Mouse (Mus musculus): Measurements from ENCODE around the gene Ttc7. TPM values are rescaled to one million over a fixed set of nuclear protein-coding genes. Genes with fewer than 3 reads are reported as not detected.

The Ttc7 gene
- polyA plus RNA-seq, 1 experiment from 2014 or later, result 5.1 TPM

DNA sequence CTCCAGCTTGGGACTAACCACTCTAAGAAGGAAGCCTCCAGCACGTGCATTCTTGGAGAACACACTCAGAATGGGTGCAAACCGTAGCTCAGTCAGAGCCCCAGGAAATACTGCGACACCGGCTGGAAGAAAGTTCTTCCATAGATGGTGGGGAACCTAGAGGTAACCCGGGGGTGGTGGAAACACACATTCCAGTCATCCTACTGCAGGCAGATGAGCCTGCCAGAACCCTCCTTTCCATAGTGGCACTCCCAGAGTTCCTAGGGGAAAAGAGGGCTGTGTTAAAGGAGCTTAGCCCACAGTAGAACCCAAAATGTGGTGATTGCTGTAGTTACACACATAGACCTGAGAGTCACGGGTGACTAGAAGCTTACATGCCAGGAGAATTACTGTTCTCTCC, 50.2 kb downstream of the Ttc7 start:
- Histone ChIP-seq H3K4me2 (replicated peaks) (no peak overlapping the region), H3K4me1 (peaks cover 40% of the 10 kb centered on the region), H3K27ac (no peak overlapping the region), H3K27me3 (replicated peaks) (no peaks in the 10 kb centered on the region), H3K36me3 (no peaks in the 10 kb centered on the region), H3K9me3 (no peaks in the 10 kb centered on the region), H3K9ac (no peak overlapping the region), H3K4me3 (no peak overlapping the region)
- WGBS, result 86% methylated on average over 6 of the region's 6 CpGs
- no peak for ATAC-seq (ENCODE audit: low FRiP score, low read depth)

GRCm38 (mm10) chr17:87334162-87334561, 51.5 kb downstream of the Ttc7 start:
- ATAC-seq (ENCODE audit: low FRiP score, low read depth), result no peak
- no peak overlapping the region for H3K9ac ChIP-seq
- no peaks in the 10 kb centered on the region for H3K9me3 ChIP-seq
- no peaks in the 10 kb centered on the region for H3K27me3 ChIP-seq (replicated peaks)
- H3K4me3 ChIP-seq, result no peak overlapping the region
- H3K27ac ChIP-seq, result no peak overlapping the region
- no peak overlapping the region for H3K4me2 ChIP-seq (replicated peaks)
- H3K36me3 ChIP-seq, result no peaks in the 10 kb centered on the region
- H3K4me1 ChIP-seq, result peaks cover 35% of the 10 kb centered on the region
- WGBS, result 94% methylated on average over 12 of the region's 12 CpGs

DNA sequence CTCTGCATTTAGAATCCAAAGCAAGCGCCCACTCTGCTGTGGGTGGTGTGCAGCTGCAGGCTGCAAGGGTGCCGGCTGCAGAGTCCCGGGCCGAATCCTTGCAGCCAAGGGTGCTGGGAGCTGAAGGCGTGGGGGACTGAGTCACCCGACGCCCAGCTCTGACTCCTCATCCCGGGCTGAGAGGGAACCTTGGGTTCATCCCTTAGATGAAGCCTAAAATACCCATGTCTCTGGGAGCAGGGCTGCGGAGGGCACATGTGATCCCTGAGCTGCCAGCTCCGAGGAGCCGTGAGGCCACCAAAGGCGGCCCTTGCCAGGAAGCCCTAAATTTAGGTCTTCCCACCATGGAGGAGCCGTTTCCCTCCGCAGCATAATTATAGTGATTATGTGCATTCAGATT, 52.5 kb downstream of the Ttc7 start:
- H3K4me2 ChIP-seq (replicated peaks), result no peak overlapping the region
- ATAC-seq (ENCODE audit: low FRiP score, low read depth), result no peak
- H3K27ac ChIP-seq, result no peak overlapping the region
- H3K27me3 ChIP-seq (replicated peaks), result no peaks in the 10 kb centered on the region
- no peak overlapping the region for H3K4me3 ChIP-seq
- no peaks in the 10 kb centered on the region for H3K9me3 ChIP-seq
- no peak overlapping the region for H3K9ac ChIP-seq
- no peaks in the 10 kb centered on the region for H3K36me3 ChIP-seq
- H3K4me1 ChIP-seq, result peaks cover 29% of the 10 kb centered on the region
- WGBS, result 94% methylated on average over 14 of the region's 14 CpGs

- Histone ChIP-seq H3K4me2 (replicated peaks) (no peak overlapping the region), H3K27me3 (replicated peaks) (no peaks in the 10 kb centered on the region), H3K9me3 (no peaks in the 10 kb centered on the region), H3K4me1 (peaks cover 23% of the 10 kb centered on the region), H3K36me3 (no peaks in the 10 kb centered on the region), H3K27ac (no peak overlapping the region), H3K9ac (no peak overlapping the region), H3K4me3 (no peak overlapping the region)
- 83% methylated on average over 2 of the region's 2 CpGs for WGBS
- no peak for ATAC-seq (ENCODE audit: low FRiP score, low read depth)
Measured at GRCm38 (mm10) chr17:87335727-87336126, 53.0 kb downstream of the Ttc7 start.

- H3K4me1 ChIP-seq, result peaks cover 12% of the 10 kb centered on the region
- 87% methylated on average over 12 of the region's 12 CpGs for WGBS
- ATAC-seq (ENCODE audit: low FRiP score, low read depth), result no peak
- H3K9ac ChIP-seq, result no peak overlapping the region
- no peaks in the 10 kb centered on the region for H3K9me3 ChIP-seq
- no peak overlapping the region for H3K4me3 ChIP-seq
- H3K4me2 ChIP-seq (replicated peaks), result no peak overlapping the region
- H3K27ac ChIP-seq, result no peak overlapping the region
- H3K27me3 ChIP-seq (replicated peaks), result no peaks in the 10 kb centered on the region
- no peaks in the 10 kb centered on the region for H3K36me3 ChIP-seq
Measured at GRCm38 (mm10) chr17:87336910-87337309, 54.2 kb downstream of the Ttc7 start.

DNA sequence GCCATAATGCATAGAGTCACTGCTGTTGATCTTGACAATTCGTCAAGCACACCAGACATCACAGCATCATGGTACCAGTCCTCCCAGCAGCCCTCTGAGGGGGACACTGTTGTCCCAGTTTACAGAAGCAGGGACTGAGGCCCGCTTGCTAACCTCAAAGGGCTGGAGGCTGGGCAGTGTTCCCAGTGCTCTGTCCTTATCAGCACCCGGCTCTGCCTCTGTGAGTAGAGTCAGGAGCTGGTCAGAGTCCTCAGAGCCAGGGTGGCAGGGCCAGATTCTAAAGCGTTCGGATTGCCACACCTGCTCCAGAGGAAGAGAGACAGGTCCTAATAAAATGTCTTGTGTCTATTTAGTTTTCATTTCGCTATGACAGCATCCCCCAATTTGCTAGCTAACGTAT, 55.0 kb downstream of the Ttc7 start:
- H3K27me3 ChIP-seq (replicated peaks), result no peaks in the 10 kb centered on the region

GRCm38 (mm10) chr17:87339122-87339521, 56.4 kb downstream of the Ttc7 start:
- no peak overlapping the region for H3K4me2 ChIP-seq (replicated peaks)
- no peak overlapping the region for H3K9ac ChIP-seq
- H3K9me3 ChIP-seq, result no peaks in the 10 kb centered on the region
- no peak overlapping the region for H3K4me3 ChIP-seq
- WGBS, result 73% methylated on average over 1 of the region's 1 CpGs
- no peaks in the 10 kb centered on the region for H3K36me3 ChIP-seq
- no peak for ATAC-seq (ENCODE audit: low FRiP score, low read depth)
- H3K27me3 ChIP-seq (replicated peaks), result no peaks in the 10 kb centered on the region
- H3K4me1 ChIP-seq, result no peaks in the 10 kb centered on the region
- H3K27ac ChIP-seq, result no peak overlapping the region

More for the DNA sequence above, 55.0 kb downstream of the Ttc7 start:
- no peaks in the 10 kb centered on the region for H3K36me3 ChIP-seq
- ATAC-seq (ENCODE audit: low FRiP score, low read depth), result no peak
- H3K4me1 ChIP-seq, result peaks cover 4% of the 10 kb centered on the region
- 89% methylated on average over 7 of the region's 7 CpGs for WGBS
- no peak overlapping the region for H3K27ac ChIP-seq
- H3K4me3 ChIP-seq, result no peak overlapping the region
- no peak overlapping the region for H3K9ac ChIP-seq
- H3K4me2 ChIP-seq (replicated peaks), result no peak overlapping the region
- H3K9me3 ChIP-seq, result no peaks in the 10 kb centered on the region

GRCm38 (mm10) chr17:87343060-87343703, 60.5 kb downstream of the Ttc7 start:
- no peaks in the 10 kb centered on the region for H3K27me3 ChIP-seq (replicated peaks)
- no peaks in the 10 kb centered on the region for H3K9me3 ChIP-seq
- WGBS, result 64% methylated on average over 8 of the region's 8 CpGs
- H3K4me1 ChIP-seq, result no peaks in the 10 kb centered on the region
- H3K36me3 ChIP-seq, result no peaks in the 10 kb centered on the region
- H3K4me3 ChIP-seq, result no peak overlapping the region
- H3K9ac ChIP-seq, result no peak overlapping the region
- ATAC-seq (ENCODE audit: low FRiP score, low read depth), result no peak
- no peak overlapping the region for H3K27ac ChIP-seq
- H3K4me2 ChIP-seq (replicated peaks), result no peak overlapping the region

DNA sequence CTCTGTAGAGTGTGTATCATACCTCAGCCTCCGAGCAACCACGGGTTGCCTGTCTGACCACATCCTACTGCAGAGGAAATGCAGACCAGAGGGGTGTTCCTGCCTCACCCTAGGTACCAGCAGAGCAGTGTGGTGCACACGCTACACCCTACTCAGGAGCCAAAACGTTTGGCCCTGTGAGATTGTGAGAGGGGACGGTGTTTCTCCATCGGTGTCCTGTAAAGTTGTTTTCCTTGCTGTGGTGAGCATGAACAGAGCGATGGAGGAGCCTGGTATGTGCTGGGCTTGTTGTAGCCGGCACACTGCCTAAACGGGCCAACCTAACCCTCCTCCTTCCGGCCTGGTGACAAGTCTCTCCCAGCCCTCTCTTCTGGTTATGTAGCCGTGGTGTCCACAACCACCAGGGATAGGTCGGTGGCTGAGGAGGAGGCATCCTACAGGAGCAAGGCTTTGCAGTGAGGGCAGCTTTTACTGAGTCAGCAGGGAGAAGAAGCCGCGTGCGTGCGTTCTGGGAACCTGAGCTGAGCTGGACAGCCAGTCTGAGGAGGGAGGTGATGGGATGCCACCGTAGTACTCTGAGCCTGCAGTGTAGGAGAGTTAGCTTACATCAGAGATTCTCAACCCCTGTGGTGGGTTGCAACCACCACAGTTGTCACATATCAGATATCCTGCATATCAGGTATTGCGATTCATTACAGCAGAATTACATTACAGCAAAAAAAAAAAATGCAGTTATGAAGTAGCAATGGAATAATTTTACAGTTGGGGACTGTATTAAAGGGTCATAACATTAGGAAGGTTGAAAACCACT, 62.0 kb downstream of the Ttc7 start:
- no peaks in the 10 kb centered on the region for H3K27me3 ChIP-seq (replicated peaks)
- H3K4me2 ChIP-seq (replicated peaks), result no peak overlapping the region
- WGBS, result 75% methylated on average over 18 of the region's 18 CpGs
- no peak overlapping the region for H3K4me3 ChIP-seq
- no peak for ATAC-seq (ENCODE audit: low FRiP score, low read depth)
- no peak overlapping the region for H3K9ac ChIP-seq
- no peak overlapping the region for H3K27ac ChIP-seq
- no peaks in the 10 kb centered on the region for H3K36me3 ChIP-seq
- peaks cover 11% of the 10 kb centered on the region for H3K4me1 ChIP-seq
- no peaks in the 10 kb centered on the region for H3K9me3 ChIP-seq

DNA sequence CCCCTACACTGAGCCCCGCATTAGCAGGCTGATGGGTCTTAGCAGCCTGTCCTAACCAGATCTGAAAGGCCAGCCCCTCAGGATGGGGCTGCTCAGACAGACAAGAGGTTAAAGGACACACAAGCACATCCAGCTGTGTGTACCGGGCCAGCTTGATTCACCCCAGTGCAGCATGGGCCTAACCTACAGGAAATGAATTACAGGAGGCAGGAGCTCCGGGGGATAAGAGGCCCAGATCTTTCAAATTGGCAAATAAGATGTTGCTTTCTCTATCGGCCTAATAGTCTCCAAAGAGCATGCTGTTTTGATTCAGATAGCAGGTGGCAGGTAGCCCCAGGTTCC, 62.5 kb downstream of the Ttc7 start:
- Histone ChIP-seq H3K4me3 (no peak overlapping the region), H3K36me3 (no peaks in the 10 kb centered on the region), H3K4me2 (replicated peaks) (no peak overlapping the region), H3K9me3 (no peaks in the 10 kb centered on the region), H3K27ac (no peak overlapping the region), H3K9ac (no peak overlapping the region), H3K27me3 (replicated peaks) (no peaks in the 10 kb centered on the region), H3K4me1 (peaks cover 13% of the 10 kb centered on the region)
- ATAC-seq (ENCODE audit: low FRiP score, low read depth), result no peak
- WGBS, result 67% methylated on average over 4 of the region's 4 CpGs

DNA sequence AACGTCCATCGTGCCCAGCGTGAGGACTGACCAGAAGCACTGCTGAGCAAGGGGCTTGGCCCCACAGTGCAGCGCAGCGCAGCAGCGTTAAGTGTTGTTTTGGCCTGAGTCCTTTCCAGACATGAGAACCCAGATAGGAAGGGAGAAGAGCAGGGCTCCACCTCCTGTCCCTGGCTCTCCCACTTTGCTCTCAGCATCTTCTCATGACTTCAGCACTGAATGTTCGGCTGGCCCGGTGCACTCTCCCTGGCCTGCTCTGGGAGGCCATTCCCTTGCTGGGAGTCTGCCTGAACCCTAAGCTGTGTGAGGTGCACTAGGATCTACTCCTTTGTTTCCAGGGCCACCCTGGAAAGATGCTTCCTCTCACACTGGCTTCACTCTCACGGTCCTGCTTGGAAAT, 65.7 kb downstream of the Ttc7 start:
- no peaks in the 10 kb centered on the region for H3K9me3 ChIP-seq
- ATAC-seq (ENCODE audit: low FRiP score, low read depth), result no peak
- H3K36me3 ChIP-seq, result no peaks in the 10 kb centered on the region
- H3K4me2 ChIP-seq (replicated peaks), result no peak overlapping the region
- H3K4me1 ChIP-seq, result peaks cover 42% of the 10 kb centered on the region
- no peak overlapping the region for H3K27ac ChIP-seq
- 52% methylated on average over 9 of the region's 9 CpGs for WGBS
- no peak overlapping the region for H3K4me3 ChIP-seq
- no peak overlapping the region for H3K9ac ChIP-seq
- H3K27me3 ChIP-seq (replicated peaks), result no peaks in the 10 kb centered on the region

GRCm38 (mm10) chr17:87349069-87349468, 66.4 kb downstream of the Ttc7 start:
- peak; percentile 39; the same call in 1 of the 2 replicates for ATAC-seq (ENCODE audit: low FRiP score, low read depth)
- no peak overlapping the region for H3K4me3 ChIP-seq
- H3K9ac ChIP-seq, result no peak overlapping the region
- H3K4me1 ChIP-seq, result peaks cover 44% of the 10 kb centered on the region
- H3K27ac ChIP-seq, result no peak overlapping the region
- H3K9me3 ChIP-seq, result no peaks in the 10 kb centered on the region
- no peaks in the 10 kb centered on the region for H3K27me3 ChIP-seq (replicated peaks)
- no peak overlapping the region for H3K4me2 ChIP-seq (replicated peaks)
- no peaks in the 10 kb centered on the region for H3K36me3 ChIP-seq
- WGBS, result 25% methylated on average over 9 of the region's 9 CpGs

DNA sequence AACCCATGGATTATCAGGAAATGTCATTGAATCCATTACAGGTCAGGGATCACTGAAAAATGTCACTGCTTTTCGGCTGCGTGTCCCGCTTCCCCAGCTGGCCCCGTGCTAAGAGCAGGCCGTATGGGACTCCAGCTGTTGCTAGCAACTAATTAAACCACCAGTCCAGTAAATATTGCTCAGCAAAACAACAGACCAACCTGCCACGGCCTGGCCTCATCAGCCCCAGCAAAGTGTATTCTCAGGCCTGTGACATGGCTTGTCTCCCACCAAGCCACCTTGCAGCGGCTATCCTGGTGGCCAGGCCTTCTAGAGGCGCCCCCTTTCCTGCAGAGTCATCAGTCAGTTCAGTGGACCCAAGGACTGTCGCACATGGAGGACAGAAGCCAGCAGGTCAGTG, 66.9 kb downstream of the Ttc7 start:
- Histone ChIP-seq H3K4me1 (peaks cover 44% of the 10 kb centered on the region), H3K27me3 (replicated peaks) (no peaks in the 10 kb centered on the region), H3K27ac (no peak overlapping the region; the same call in 1 of the 2 replicates), H3K36me3 (no peaks in the 10 kb centered on the region), H3K4me3 (no peak overlapping the region), H3K9ac (no peak overlapping the region), H3K4me2 (replicated peaks) (no peak overlapping the region), H3K9me3 (no peaks in the 10 kb centered on the region)
- no peak for ATAC-seq (ENCODE audit: low FRiP score, low read depth)
- WGBS, result 61% methylated on average over 9 of the region's 9 CpGs
